Mouse (Mus musculus): ENCODE results near the gene AB124611. TPM values are rescaled to one million over a fixed set of nuclear protein-coding genes. Genes with fewer than 3 reads are reported as not detected.
"Not testable (repeated sequence)": the region's sequence is repeated elsewhere in the genome, so short reads cannot be mapped to it uniquely, and the experiment has no call there.

AB124611 gene
- polyA plus RNA-seq (2012; rRNA removed), result 0.53 and 0.56 TPM in 2 replicates

GRCm38 (mm10) chr9:21525937-21526633 is at the start of gene AB124611:
Gene AB124611, plus strand, starts transcription at chr9:21526176.
- no peak for DNase-seq (ENCODE audit: extremely low spot score in 1 of 2, low spot score in 1 of 2)

GRCm38 (mm10) chr9:21477707-21478106 is 48.3 kb upstream of the AB124611 start:
- no peak for DNase-seq (ENCODE audit: extremely low spot score in 1 of 2, low spot score in 1 of 2)

- DNase-seq (ENCODE audit: extremely low spot score in 1 of 2, low spot score in 1 of 2), result no peak
Measured at GRCm38 (mm10) chr9:21484065-21484464, 41.9 kb upstream of the AB124611 start.

- DNase-seq (ENCODE audit: extremely low spot score in 1 of 2, low spot score in 1 of 2), result not testable (repeated sequence)
Measured at GRCm38 (mm10) chr9:21488246-21488645, 37.7 kb upstream of the AB124611 start.

- no peak for DNase-seq (ENCODE audit: extremely low spot score in 1 of 2, low spot score in 1 of 2)
Measured at GRCm38 (mm10) chr9:21490696-21491095, 35.3 kb upstream of the AB124611 start.

GRCm38 (mm10) chr9:21493907-21494306 is 32.1 kb upstream of the AB124611 start:
- DNase-seq (ENCODE audit: extremely low spot score in 1 of 2, low spot score in 1 of 2), result no peak

- DNase-seq (ENCODE audit: extremely low spot score in 1 of 2, low spot score in 1 of 2), result peak in 1 of 2 experiments; percentile 63
Measured at GRCm38 (mm10) chr9:21494726-21495125, 31.2 kb upstream of the AB124611 start.

- no peak for DNase-seq (ENCODE audit: extremely low spot score in 1 of 2, low spot score in 1 of 2)
Measured at GRCm38 (mm10) chr9:21496308-21497049, 29.5 kb upstream of the AB124611 start.

- peak in 1 of 2 experiments; percentile 33 for DNase-seq (ENCODE audit: extremely low spot score in 1 of 2, low spot score in 1 of 2)
Measured at GRCm38 (mm10) chr9:21497050-21497542, 28.9 kb upstream of the AB124611 start.

- DNase-seq (ENCODE audit: extremely low spot score in 1 of 2, low spot score in 1 of 2), result no peak
Measured at GRCm38 (mm10) chr9:21497664-21498063, 28.3 kb upstream of the AB124611 start.

- DNase-seq (ENCODE audit: extremely low spot score in 1 of 2, low spot score in 1 of 2), result no peak
Measured at GRCm38 (mm10) chr9:21498284-21498902, 27.6 kb upstream of the AB124611 start.

GRCm38 (mm10) chr9:21503352-21503751 is 22.6 kb upstream of the AB124611 start:
- DNase-seq (ENCODE audit: extremely low spot score in 1 of 2, low spot score in 1 of 2), result no peak

- DNase-seq (ENCODE audit: extremely low spot score in 1 of 2, low spot score in 1 of 2), result no peak
Measured at GRCm38 (mm10) chr9:21505767-21506166, 20.2 kb upstream of the AB124611 start.

- no peak for DNase-seq (ENCODE audit: extremely low spot score in 1 of 2, low spot score in 1 of 2)
Measured at GRCm38 (mm10) chr9:21507753-21508430, 18.1 kb upstream of the AB124611 start.

- DNase-seq (ENCODE audit: extremely low spot score in 1 of 2, low spot score in 1 of 2), result no peak
Measured at GRCm38 (mm10) chr9:21508871-21509404, 17.0 kb upstream of the AB124611 start.

- peak; percentile 94 to 95 for DNase-seq (ENCODE audit: extremely low spot score in 1 of 2, low spot score in 1 of 2)
Measured at GRCm38 (mm10) chr9:21509772-21510688, 15.9 kb upstream of the AB124611 start, which contains the start of gene Tmed1. Gene Tmed1, minus strand, starts transcription at chr9:21510252.

GRCm38 (mm10) chr9:21510689-21511015 is 15.3 kb upstream of the AB124611 start:
- DNase-seq (ENCODE audit: extremely low spot score in 1 of 2, low spot score in 1 of 2), result no peak

- no peak for DNase-seq (ENCODE audit: extremely low spot score in 1 of 2, low spot score in 1 of 2)
Measured at GRCm38 (mm10) chr9:21511052-21511451, 14.9 kb upstream of the AB124611 start.

GRCm38 (mm10) chr9:21513466-21513865 is 12.5 kb upstream of the AB124611 start:
- no peak for DNase-seq (ENCODE audit: extremely low spot score in 1 of 2, low spot score in 1 of 2)
